30 mouse cellular contexts compared by ENCODE assay signal in genomic region chr1:22633871-22634270, GRCm38 (mm10).
"Had no signal": no experiment of that assay in that cellular context is flagged by ENCODE, and none has a peak within 500 bp of the region (broad histone marks: within the 10 kb centered on the region; RNA-seq: fewer than 3 reads in every experiment).

No protein-coding gene starts in this region.

- H3K4me3 ChIP-seq: left cerebral cortex, adult 2 months; limb, embryonic 10.5 days; limb, embryonic 12.5 days; limb, embryonic 13.5 days; limb, embryonic 15.5 days; liver, embryonic 13.5 days; liver, embryonic 15.5 days; lung, embryonic 15.5 days; megakaryocyte, embryonic 14.5 days; midbrain, embryonic 10.5 days; midbrain, embryonic 12.5 days; midbrain, embryonic 13.5 days; midbrain, embryonic 15.5 days; myocyte; neural tube, embryonic 12.5 days had no signal

- H3K36me3 ChIP-seq: limb, embryonic 10.5 days; limb, embryonic 12.5 days; limb, embryonic 13.5 days; limb, embryonic 15.5 days; liver, embryonic 13.5 days; liver, embryonic 15.5 days; lung, embryonic 15.5 days; midbrain, embryonic 10.5 days; midbrain, embryonic 12.5 days; midbrain, embryonic 13.5 days; midbrain, embryonic 15.5 days; neural tube, embryonic 12.5 days had no signal

- H3K27me3 ChIP-seq: limb, embryonic 12.5 days; limb, embryonic 13.5 days; limb, embryonic 15.5 days; liver, embryonic 13.5 days; liver, embryonic 15.5 days; lung, embryonic 15.5 days; megakaryocyte, embryonic 14.5 days; midbrain, embryonic 12.5 days; midbrain, embryonic 13.5 days; midbrain, embryonic 15.5 days; neural tube, embryonic 12.5 days had no signal

- H3K4me2 ChIP-seq: limb, embryonic 12.5 days; limb, embryonic 13.5 days; limb, embryonic 15.5 days; liver, embryonic 11.5 days; liver, embryonic 13.5 days; liver, embryonic 15.5 days; lung, embryonic 14.5 days; lung, embryonic 15.5 days; midbrain, embryonic 11.5 days; midbrain, embryonic 12.5 days; midbrain, embryonic 13.5 days; midbrain, embryonic 15.5 days; neural tube, embryonic 12.5 days had no signal

- H3K9ac ChIP-seq: limb, embryonic 12.5 days; limb, embryonic 13.5 days; limb, embryonic 15.5 days; liver, embryonic 13.5 days; liver, embryonic 14.5 days; liver, embryonic 15.5 days; lung, embryonic 14.5 days; lung, embryonic 15.5 days; midbrain, embryonic 12.5 days; midbrain, embryonic 13.5 days; midbrain, embryonic 15.5 days; neural tube, embryonic 12.5 days had no signal

- H3K27ac ChIP-seq: left cerebral cortex, adult 2 months; limb, embryonic 10.5 days; limb, embryonic 12.5 days; limb, embryonic 13.5 days; limb, embryonic 15.5 days; liver, embryonic 13.5 days; liver, embryonic 14.5 days; liver, embryonic 15.5 days; lung, embryonic 15.5 days; macrophage; midbrain, embryonic 10.5 days; midbrain, embryonic 12.5 days; midbrain, embryonic 13.5 days; midbrain, embryonic 15.5 days; neural tube, embryonic 12.5 days had no signal

- ATAC-seq: lung, postnatal 0 days; midbrain, embryonic 13.5 days; midbrain, embryonic 15.5 days; midbrain, embryonic 16.5 days had no signal

- DNase-seq: left cerebral cortex, postnatal 4 days; liver, embryonic 13.5 days; lung, adult 18-20 months; lung, adult 2 months; lung, embryonic 14.5 days; lung, postnatal 10 days; lung, postnatal 14 days; lung, postnatal 36 days; lung, postnatal 4 days; midbrain, embryonic 14.5 days had no signal

- H3K9me3 ChIP-seq: limb, embryonic 10.5 days; limb, embryonic 12.5 days; limb, embryonic 13.5 days; limb, embryonic 15.5 days; liver, embryonic 13.5 days; liver, embryonic 15.5 days; lung, embryonic 15.5 days; midbrain, embryonic 10.5 days; midbrain, embryonic 12.5 days; midbrain, embryonic 13.5 days; midbrain, embryonic 15.5 days; neural tube, embryonic 12.5 days had no signal

- H3K4me1 ChIP-seq: limb, embryonic 10.5 days; limb, embryonic 12.5 days; limb, embryonic 15.5 days; liver, embryonic 13.5 days; liver, embryonic 15.5 days; lung, embryonic 15.5 days; megakaryocyte, embryonic 14.5 days; midbrain, embryonic 10.5 days; midbrain, embryonic 12.5 days; midbrain, embryonic 15.5 days; neural tube, embryonic 12.5 days had no signal
